Mouse (Mus musculus): ENCODE results near the gene Acp5. TPM values are rescaled to one million over a fixed set of nuclear protein-coding genes. Genes with fewer than 3 reads are reported as not detected.

Gene Acp5
- polyA plus RNA-seq (2014; fragmentation: Nextera tagmentation; extraction: Ambion mirVana) = 3.6 and 4.9 TPM in 2 replicates

- Histone ChIP-seq H3K36me3 (ENCODE audit: control insufficient read depth, insufficient read depth, low read length) (no peaks in the 10 kb centered on the region), H3K9me3 (ENCODE audit: control insufficient read depth, low read length) (no peaks in the 10 kb centered on the region), H3K9ac (ENCODE audit: low read length) (no peak within 1 kb of the TSS), H3K4me3 (ENCODE audit: control insufficient read depth in 1 of 2, insufficient read depth in 1 of 2, low read depth in 1 of 2, low read length in 2 of 2) (no peak within 1 kb of the TSS), H3K4me2 (ENCODE audit: low read length) (no peak within 1 kb of the TSS), H3K27me3 (ENCODE audit: control insufficient read depth, insufficient read depth, low read length) (no peaks in the 10 kb centered on the region), H3K4me1 (ENCODE audit: control insufficient read depth in 2 of 2, insufficient read depth in 2 of 2, low read length in 2 of 2) (peaks cover 9 to 10% of the 10 kb centered on the region in 2 experiments; a peak in 3 of 4 replicates), H3K27ac (replicated peaks in 1 of 2; ENCODE audit: control insufficient read depth in 1 of 2, insufficient read depth in 1 of 2, low read depth in 2 of 2, low read length in 2 of 2) (no peak within 1 kb of the TSS)
- 54% methylated on average over 7 of the region's 7 CpGs for WGBS
- no peak for ATAC-seq (ENCODE audit: insufficient number of reproducible peaks, insufficient read depth, low FRiP score, low read depth)
Observed at GRCm38 (mm10) chr9:22135644-22136390, at the start of gene Acp5. Gene Acp5 (minus strand): TSS chr9:22135711.

GRCm38 (mm10) chr9:22172318-22172717, 36.8 kb upstream of the Acp5 start:
- Histone ChIP-seq H3K4me3 (ENCODE audit: control insufficient read depth in 1 of 2, insufficient read depth in 1 of 2, low read depth in 1 of 2, low read length in 2 of 2) (no peak overlapping the region), H3K9ac (ENCODE audit: low read length) (no peak overlapping the region), H3K9me3 (ENCODE audit: control insufficient read depth, low read length) (peaks cover 14% of the 10 kb centered on the region), H3K36me3 (ENCODE audit: control insufficient read depth, insufficient read depth, low read length) (no peaks in the 10 kb centered on the region), H3K4me1 (ENCODE audit: control insufficient read depth in 2 of 2, insufficient read depth in 2 of 2, low read length in 2 of 2) (no peaks in the 10 kb centered on the region), H3K27ac (replicated peaks in 1 of 2; ENCODE audit: control insufficient read depth in 1 of 2, insufficient read depth in 1 of 2, low read depth in 2 of 2, low read length in 2 of 2) (no peak overlapping the region), H3K27me3 (ENCODE audit: control insufficient read depth, insufficient read depth, low read length) (no peaks in the 10 kb centered on the region), H3K4me2 (ENCODE audit: low read length) (no peak overlapping the region)
- WGBS = 75% methylated on average over 4 of the region's 4 CpGs
- ATAC-seq (ENCODE audit: insufficient number of reproducible peaks, insufficient read depth, low FRiP score, low read depth) = no peak

- Histone ChIP-seq H3K4me2 (ENCODE audit: low read length) (no peak overlapping the region), H3K9ac (ENCODE audit: low read length) (no peak overlapping the region), H3K4me1 (ENCODE audit: control insufficient read depth in 2 of 2, insufficient read depth in 2 of 2, low read length in 2 of 2) (no peaks in the 10 kb centered on the region), H3K9me3 (ENCODE audit: control insufficient read depth, low read length) (no peaks in the 10 kb centered on the region; the same call in 1 of the 2 replicates), H3K27me3 (ENCODE audit: control insufficient read depth, insufficient read depth, low read length) (no peaks in the 10 kb centered on the region), H3K4me3 (ENCODE audit: control insufficient read depth in 1 of 2, insufficient read depth in 1 of 2, low read depth in 1 of 2, low read length in 2 of 2) (no peak overlapping the region), H3K36me3 (ENCODE audit: control insufficient read depth, insufficient read depth, low read length) (no peaks in the 10 kb centered on the region), H3K27ac (replicated peaks in 1 of 2; ENCODE audit: control insufficient read depth in 1 of 2, insufficient read depth in 1 of 2, low read depth in 2 of 2, low read length in 2 of 2) (no peak overlapping the region)
- WGBS = 90% methylated on average over 11 of the region's 11 CpGs
- ATAC-seq (ENCODE audit: insufficient number of reproducible peaks, insufficient read depth, low FRiP score, low read depth) = no peak
Observed at GRCm38 (mm10) chr9:22169327-22169726, 33.8 kb upstream of the Acp5 start.

GRCm38 (mm10) chr9:22167751-22168150, 32.2 kb upstream of the Acp5 start:
- WGBS = 89% methylated on average over 4 of the region's 4 CpGs
- H3K9me3 ChIP-seq (ENCODE audit: control insufficient read depth, low read length) = no peaks in the 10 kb centered on the region; the same call in 1 of the 2 replicates
- no peak overlapping the region for H3K4me2 ChIP-seq (ENCODE audit: low read length)
- H3K36me3 ChIP-seq (ENCODE audit: control insufficient read depth, insufficient read depth, low read length) = no peaks in the 10 kb centered on the region
- H3K27me3 ChIP-seq (ENCODE audit: control insufficient read depth, insufficient read depth, low read length) = peaks cover 3% of the 10 kb centered on the region; the same call in 1 of the 2 replicates
- H3K9ac ChIP-seq (ENCODE audit: low read length) = no peak overlapping the region
- H3K27ac ChIP-seq (replicated peaks in 1 of 2; ENCODE audit: control insufficient read depth in 1 of 2, insufficient read depth in 1 of 2, low read depth in 2 of 2, low read length in 2 of 2) = no peak overlapping the region
- ATAC-seq (ENCODE audit: insufficient number of reproducible peaks, insufficient read depth, low FRiP score, low read depth) = no peak
- H3K4me3 ChIP-seq (ENCODE audit: control insufficient read depth in 1 of 2, insufficient read depth in 1 of 2, low read depth in 1 of 2, low read length in 2 of 2) = no peak overlapping the region
- H3K4me1 ChIP-seq (ENCODE audit: control insufficient read depth in 2 of 2, insufficient read depth in 2 of 2, low read length in 2 of 2) = no peaks in the 10 kb centered on the region

GRCm38 (mm10) chr9:22166686-22167085, 31.2 kb upstream of the Acp5 start:
- Histone ChIP-seq H3K27me3 (ENCODE audit: control insufficient read depth, insufficient read depth, low read length) (peaks cover 3% of the 10 kb centered on the region; the same call in 1 of the 2 replicates), H3K4me3 (ENCODE audit: control insufficient read depth in 1 of 2, insufficient read depth in 1 of 2, low read depth in 1 of 2, low read length in 2 of 2) (no peak overlapping the region), H3K4me1 (ENCODE audit: control insufficient read depth in 2 of 2, insufficient read depth in 2 of 2, low read length in 2 of 2) (no peaks in the 10 kb centered on the region), H3K36me3 (ENCODE audit: control insufficient read depth, insufficient read depth, low read length) (no peaks in the 10 kb centered on the region), H3K27ac (replicated peaks in 1 of 2; ENCODE audit: control insufficient read depth in 1 of 2, insufficient read depth in 1 of 2, low read depth in 2 of 2, low read length in 2 of 2) (no peak overlapping the region), H3K9ac (ENCODE audit: low read length) (no peak overlapping the region), H3K4me2 (ENCODE audit: low read length) (no peak overlapping the region), H3K9me3 (ENCODE audit: control insufficient read depth, low read length) (no peaks in the 10 kb centered on the region; the same call in 1 of the 2 replicates)
- no peak for ATAC-seq (ENCODE audit: insufficient number of reproducible peaks, insufficient read depth, low FRiP score, low read depth)
- WGBS = 83% methylated on average over 10 of the region's 10 CpGs

- Histone ChIP-seq H3K9ac (ENCODE audit: low read length) (no peak overlapping the region), H3K36me3 (ENCODE audit: control insufficient read depth, insufficient read depth, low read length) (no peaks in the 10 kb centered on the region), H3K4me3 (ENCODE audit: control insufficient read depth in 1 of 2, insufficient read depth in 1 of 2, low read depth in 1 of 2, low read length in 2 of 2) (no peak overlapping the region), H3K27me3 (ENCODE audit: control insufficient read depth, insufficient read depth, low read length) (peaks cover 3% of the 10 kb centered on the region; the same call in 1 of the 2 replicates), H3K4me2 (ENCODE audit: low read length) (no peak overlapping the region), H3K4me1 (ENCODE audit: control insufficient read depth in 2 of 2, insufficient read depth in 2 of 2, low read length in 2 of 2) (no peaks in the 10 kb centered on the region), H3K27ac (replicated peaks in 1 of 2; ENCODE audit: control insufficient read depth in 1 of 2, insufficient read depth in 1 of 2, low read depth in 2 of 2, low read length in 2 of 2) (no peak overlapping the region), H3K9me3 (ENCODE audit: control insufficient read depth, low read length) (no peaks in the 10 kb centered on the region; the same call in 1 of the 2 replicates)
- WGBS = 57% methylated on average over 6 of the region's 6 CpGs
- ATAC-seq (ENCODE audit: insufficient number of reproducible peaks, insufficient read depth, low FRiP score, low read depth) = no peak
Observed at GRCm38 (mm10) chr9:22165964-22166363, 30.5 kb upstream of the Acp5 start.

GRCm38 (mm10) chr9:22164711-22165668, 29.5 kb upstream of the Acp5 start:
- no peak overlapping the region for H3K27ac ChIP-seq (replicated peaks in 1 of 2; ENCODE audit: control insufficient read depth in 1 of 2, insufficient read depth in 1 of 2, low read depth in 2 of 2, low read length in 2 of 2)
- no peaks in the 10 kb centered on the region for H3K36me3 ChIP-seq (ENCODE audit: control insufficient read depth, insufficient read depth, low read length)
- no peaks in the 10 kb centered on the region; the same call in 1 of the 2 replicates for H3K9me3 ChIP-seq (ENCODE audit: control insufficient read depth, low read length)
- peaks cover 3% of the 10 kb centered on the region; the same call in 1 of the 2 replicates for H3K27me3 ChIP-seq (ENCODE audit: control insufficient read depth, insufficient read depth, low read length)
- H3K4me1 ChIP-seq (ENCODE audit: control insufficient read depth in 2 of 2, insufficient read depth in 2 of 2, low read length in 2 of 2) = no peaks in the 10 kb centered on the region
- peak overlapping the region; percentile 76 for H3K9ac ChIP-seq (ENCODE audit: low read length)
- H3K4me2 ChIP-seq (ENCODE audit: low read length) = peak overlapping the region; percentile 97
- peak overlapping the region; percentile 62 to 72 for H3K4me3 ChIP-seq (ENCODE audit: control insufficient read depth in 1 of 2, insufficient read depth in 1 of 2, low read depth in 1 of 2, low read length in 2 of 2)
- no peak for ATAC-seq (ENCODE audit: insufficient number of reproducible peaks, insufficient read depth, low FRiP score, low read depth)
- 1% methylated on average over 53 of the region's 54 CpGs for WGBS
